Mouse (Mus musculus) cerebellum, adult 2 months (tissue): ENCODE measurements around the gene Hoxc10.

Experiments used
- CTCF ChIP-seq: fragments of 200-500 bp; IDR thresholded peaks from 2 replicates; pipeline ENCODE4 v1.5.1; 2011; ENCODE audit warnings: low read depth, mild to moderate bottlenecking, control low read depth, low read length, moderate library complexity, borderline replicate concordance; ENCODE audit not compliant: insufficient read depth
- POLR2A ChIP-seq: fragments of 200-500 bp; IDR thresholded peaks from 2 replicates; pipeline ENCODE4 v1.6.1; 2011; ENCODE audit warnings: low read length, control low read depth, borderline replicate concordance; ENCODE audit not compliant: insufficient read depth

- no peak for TF ChIP-seq POLR2A
- no peak for TF ChIP-seq CTCF
These were observed 30.0 kb downstream of the Hoxc10 start for GRCm38 (mm10) chr15:102996548-102996947.
